Mouse (Mus musculus): Measurements from ENCODE around the gene Odc1. TPM values are rescaled to one million over a fixed set of nuclear protein-coding genes. Genes with fewer than 3 reads are reported as not detected.

Gene Odc1
- total RNA-seq, 2 experiments from 2014 or later = 113 to 121 TPM

DNA sequence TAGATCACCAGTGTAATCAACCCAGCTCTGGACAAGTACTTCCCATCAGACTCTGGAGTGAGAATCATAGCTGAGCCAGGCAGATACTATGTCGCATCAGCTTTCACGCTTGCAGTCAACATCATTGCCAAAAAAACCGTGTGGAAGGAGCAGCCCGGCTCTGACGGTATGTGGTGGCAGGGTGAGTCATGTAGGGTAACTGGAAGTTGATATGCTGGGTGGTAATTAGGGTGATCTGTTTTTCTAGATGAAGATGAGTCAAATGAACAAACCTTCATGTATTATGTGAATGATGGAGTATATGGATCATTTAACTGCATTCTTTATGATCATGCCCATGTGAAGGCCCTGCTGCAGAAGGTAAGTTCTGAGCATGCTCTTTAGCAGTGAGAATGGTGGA, 4.8 kb downstream of the Odc1 start:
- peak; percentile 43 for DNase-seq (ENCODE audit: low spot score)

DNA sequence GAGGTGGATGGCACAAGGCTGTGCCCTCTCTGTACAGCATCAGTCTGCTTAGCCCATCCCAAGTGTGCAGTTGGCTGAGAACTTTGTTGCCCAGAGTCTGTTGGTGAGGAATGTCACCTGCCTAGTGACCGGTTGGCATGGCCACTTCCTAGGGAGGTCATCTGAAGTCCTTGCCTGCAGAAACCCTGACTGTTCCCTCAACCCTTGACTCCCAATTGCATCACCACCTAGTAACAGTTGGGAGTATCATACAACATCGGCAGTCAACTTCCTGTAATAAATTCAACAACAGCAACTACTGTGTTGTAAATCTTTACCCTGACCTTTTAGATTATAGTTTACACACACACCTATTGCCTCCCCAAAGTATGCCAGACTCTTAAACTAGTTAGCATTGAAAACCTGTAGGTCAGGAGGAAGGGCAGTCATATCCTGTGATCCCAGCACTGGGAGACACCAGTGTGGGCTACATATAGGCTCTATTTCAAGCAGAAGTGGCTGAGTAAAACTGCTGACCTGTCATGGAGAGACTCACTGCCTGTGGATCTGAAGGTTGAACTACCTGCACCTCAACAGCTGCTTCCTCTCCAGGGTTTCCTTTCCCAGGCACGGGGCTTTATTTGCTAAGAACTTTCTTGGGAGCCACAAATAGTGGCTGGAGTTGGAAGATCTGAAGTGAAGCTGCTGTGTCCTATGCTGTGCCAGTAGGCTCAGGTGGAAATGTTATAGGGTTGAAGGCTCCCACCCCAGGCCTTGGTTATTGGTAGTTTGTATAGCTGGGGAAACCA, 6.8 kb downstream of the Odc1 start:
- no peak for DNase-seq (ENCODE audit: low spot score)

DNA sequence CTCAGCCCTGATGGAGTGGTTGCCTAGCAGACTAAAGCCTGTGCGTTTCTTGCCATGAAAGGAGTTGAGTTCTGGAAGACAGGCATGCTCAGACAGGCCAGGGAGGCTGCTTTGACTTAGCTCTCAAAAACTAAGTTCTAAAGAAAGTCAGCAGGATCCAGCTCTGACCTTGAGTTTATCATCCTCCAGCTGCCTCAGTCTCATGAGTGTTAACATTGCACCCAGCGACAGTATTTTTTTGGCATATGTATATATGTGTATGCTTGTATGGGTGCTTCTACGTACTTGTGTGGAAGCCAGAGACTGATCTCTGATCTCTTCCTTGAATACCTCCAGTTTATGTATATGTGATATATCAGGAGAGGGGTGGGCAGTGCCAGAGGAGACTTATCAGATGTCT, 7.8 kb downstream of the Odc1 start:
- no peak for DNase-seq (ENCODE audit: low spot score)

DNA sequence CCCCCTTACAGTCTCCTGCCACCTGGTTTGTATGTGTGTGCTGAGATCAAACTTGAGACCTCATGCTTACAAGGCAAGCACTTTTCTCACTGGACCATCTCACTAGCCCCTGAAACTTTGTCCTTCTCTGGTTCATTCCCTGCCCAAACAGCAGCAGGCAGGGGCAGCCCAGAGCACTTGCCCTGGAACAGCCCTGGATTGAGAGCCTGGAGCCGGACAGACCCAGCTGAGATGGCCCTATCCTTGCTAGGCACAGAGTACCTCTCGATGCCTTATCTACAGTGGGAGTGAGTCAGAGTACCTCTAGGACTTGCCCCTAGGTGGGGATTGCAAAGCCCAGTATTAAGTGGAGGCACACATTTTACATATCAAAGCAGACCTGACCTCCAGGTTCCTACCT, 8.4 kb downstream of the Odc1 start:
- no peak for DNase-seq (ENCODE audit: low spot score)

DNA sequence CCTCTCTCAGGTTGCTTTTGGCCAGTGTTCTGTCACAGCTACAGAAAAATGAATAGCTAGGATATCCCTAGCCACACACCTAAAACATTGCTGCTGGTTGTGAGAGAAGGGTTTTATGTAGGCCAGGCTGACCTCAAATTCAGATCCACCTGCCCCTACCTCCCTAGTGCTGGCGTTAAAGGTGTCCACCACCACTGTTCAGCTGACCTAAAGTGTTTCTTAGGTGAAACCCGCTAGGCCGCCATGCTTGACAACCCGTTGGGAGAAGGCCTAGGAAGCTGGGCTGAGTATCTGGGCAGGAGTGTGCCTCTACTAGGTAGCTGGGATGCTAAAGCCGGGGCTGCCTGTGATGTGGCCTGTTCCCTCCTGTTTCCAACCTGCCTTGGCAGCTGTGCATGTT, 9.0 kb downstream of the Odc1 start:
- DNase-seq (ENCODE audit: low spot score) = no peak

DNA sequence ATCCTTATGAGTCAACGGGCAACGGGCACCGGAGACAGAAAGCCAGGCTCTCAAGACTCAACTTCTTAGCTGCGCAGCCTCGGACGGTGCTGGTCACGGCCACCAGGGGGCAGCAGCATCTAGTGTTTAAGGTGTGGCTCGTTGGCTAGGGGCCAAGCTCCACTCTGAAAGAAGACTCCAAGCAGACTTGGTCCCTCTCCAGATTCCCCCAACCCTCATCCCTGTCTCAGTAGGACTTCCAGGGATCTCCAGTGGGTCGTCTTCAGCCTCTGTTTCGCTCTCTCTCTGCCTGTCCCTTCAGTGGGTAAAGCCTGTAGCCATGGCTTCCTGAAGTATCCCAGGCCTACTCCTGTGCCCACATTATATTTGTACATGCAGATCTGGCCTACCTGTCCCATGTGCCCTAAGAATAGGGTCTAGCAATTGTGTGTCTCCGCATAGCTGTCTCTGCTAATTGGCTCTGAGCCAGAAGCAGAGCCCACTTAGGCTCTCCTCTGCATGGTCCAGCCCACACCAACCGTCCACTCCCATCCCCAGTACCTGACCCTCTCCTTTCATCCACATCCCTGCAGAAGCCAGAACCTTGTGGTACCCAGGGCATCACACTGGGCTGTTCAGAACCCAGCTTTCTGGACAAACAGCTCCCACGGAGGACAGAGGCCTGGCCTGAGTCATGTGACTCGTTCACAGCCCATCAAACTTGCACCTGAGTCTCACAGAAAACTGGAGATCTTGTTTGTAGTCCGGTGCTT, 9.8 kb downstream of the Odc1 start:
- DNase-seq (ENCODE audit: low spot score) = peak; percentile 88

DNA sequence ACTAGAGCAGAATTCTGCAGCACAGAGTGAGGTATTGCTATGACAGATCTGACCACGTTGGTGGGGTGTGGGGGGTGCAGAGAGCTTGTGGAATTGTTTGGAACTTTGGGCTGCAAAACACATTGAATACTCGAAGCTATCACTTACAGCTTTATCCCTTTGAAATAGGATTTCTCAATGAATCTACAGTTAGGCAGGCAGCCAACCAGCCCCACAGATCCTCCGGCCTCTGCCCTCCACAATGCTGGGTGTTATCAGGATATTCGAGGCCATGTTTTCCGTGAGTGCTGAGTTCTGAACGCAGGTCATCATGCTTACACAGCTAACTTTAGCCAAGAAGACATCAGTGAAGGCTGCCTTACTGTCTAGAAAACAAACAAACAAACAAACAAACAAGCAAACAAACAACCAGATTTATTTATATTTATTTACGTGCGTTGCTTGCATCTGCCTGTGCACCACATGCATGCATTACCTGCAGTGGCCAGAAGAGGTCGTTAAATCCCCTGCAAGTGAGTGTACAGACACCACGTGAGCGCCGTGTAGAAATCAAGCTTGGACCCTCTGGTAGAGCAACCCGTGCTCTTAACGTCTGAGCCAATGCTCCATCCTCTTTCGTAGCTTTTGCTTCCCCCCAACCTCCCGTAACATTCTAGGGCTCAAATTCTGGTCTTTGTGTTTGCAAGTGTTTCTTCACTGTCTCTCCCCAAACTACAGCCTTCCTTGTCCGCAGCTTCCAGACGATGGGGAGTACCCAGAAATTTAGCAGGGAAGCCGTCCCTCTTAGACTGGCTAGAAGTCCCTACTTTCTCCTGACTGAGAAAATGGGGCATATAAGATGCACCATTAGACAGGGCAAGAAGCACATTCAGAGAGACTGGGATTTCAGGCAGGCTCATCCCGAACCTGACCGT, 12.1 kb downstream of the Odc1 start:
- DNase-seq (ENCODE audit: low spot score) = peak; percentile 64

DNA sequence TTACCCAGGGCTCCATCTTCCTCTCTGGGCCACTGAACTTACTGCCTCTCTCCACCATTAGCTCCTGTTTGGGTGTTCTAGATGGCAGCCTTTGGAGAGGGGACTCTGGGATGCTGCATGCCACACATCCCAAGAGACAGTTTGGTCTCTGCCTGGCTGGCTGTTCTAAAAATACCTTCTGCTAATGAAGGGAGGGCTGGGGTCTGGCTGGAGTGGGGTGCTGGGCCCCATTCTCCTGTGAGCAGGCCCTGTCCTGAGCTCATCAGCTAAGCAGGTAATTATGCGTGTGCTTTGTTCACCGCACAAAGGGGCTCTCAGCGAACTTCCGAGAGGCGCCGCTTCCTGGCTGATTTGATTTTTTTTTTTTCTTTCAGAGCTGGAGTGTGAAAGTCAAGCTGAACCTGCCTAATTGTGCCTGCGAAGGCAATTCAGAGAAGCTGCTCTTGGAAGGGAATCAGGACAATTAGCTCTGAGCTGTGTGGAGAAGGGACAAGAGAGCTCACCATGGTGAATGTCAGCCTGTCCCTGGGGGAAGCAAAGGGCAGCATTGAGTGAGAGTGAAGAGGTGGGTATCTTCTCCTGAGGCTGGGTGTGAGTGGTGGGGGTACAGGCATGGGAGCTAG, 12.9 kb downstream of the Odc1 start:
- DNase-seq (ENCODE audit: low spot score) = no peak

DNA sequence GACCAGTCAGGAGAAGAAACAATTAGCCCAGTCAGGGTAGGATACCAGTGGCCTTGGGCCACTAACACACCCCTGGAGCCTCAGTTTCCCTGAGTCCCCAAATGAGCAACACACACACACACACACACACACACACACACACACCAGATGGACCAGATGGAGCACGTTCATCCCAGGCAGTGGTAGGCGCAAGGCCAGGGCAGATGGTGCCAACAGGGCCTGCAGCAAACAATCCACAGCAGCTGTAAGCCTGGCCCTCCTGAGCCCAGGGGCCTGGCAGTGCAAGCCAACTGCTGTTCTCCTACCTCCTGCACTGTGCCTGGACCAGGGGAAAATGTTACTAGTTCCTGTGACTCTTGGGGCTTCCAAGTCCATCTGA, 13.4 kb downstream of the Odc1 start:
- no peak for DNase-seq (ENCODE audit: low spot score)

DNA sequence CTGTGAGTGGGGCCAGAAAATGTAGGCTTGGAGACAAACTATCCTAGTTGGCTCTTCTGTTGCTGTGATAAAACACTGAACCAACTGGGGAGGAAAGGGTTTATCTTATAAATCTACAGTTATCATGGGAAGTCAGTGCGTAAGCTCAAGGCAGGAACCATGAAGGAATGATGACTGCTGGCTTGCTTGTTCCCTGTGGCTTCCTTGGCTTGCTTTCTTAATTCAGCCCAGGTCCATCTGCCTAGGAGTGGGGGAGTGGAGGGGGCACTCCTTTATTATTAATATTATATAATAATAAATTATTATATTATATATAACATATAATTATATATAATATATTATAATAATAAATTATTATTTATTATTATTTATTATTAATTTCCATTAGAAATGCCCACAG, 17.8 kb downstream of the Odc1 start:
- no peak for DNase-seq (ENCODE audit: low spot score)

DNA sequence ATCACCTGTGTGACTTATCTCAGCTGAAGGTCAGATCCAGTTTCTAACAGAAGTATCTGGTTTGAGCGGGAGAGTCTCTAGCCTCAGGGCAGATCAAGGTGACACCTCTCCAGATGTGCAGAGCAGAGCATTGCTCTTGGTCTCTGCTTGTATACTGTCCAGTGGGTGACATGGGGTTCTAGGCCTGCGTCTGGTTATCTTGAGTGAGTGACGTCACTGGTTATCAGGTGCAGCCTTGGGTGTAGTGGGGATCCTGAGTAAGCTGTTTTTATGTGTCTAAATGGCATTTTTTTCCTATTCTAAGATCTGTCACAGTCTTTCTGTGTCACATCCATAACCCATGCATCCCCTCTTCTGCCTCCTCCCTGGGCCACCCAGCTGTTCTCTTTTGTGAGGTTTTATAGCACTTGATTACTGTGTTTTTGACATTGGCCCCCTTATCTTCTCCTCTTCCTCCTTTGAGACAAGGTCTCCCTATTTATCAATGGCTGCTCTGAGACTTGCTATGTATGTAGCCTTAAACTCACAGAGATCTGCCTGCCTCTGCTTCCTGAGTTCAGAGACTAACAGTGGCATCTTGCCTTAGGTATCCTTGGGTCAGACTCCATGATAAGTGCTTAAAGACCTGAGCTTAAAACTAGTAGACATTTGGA, 20.9 kb downstream of the Odc1 start:
- no peak for DNase-seq (ENCODE audit: low spot score)

DNA sequence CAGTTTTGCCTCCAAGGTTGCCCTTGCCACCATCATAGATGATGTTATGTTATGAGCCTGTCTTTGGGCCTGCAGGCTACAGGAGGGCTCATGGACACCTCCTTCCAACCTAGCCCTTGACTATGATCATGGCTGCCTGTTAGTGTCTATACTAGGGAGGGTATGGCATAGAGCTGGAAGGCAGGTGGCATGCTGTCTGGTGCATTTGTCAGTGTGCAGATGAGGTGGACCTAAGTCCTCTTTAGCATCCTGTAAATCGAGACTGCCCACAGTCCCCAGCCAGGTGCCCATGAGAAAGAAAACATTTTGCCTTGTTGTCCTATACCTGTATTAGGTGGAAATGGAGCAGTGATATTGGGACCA, 21.4 kb downstream of the Odc1 start:
- no peak for DNase-seq (ENCODE audit: low spot score)

DNA sequence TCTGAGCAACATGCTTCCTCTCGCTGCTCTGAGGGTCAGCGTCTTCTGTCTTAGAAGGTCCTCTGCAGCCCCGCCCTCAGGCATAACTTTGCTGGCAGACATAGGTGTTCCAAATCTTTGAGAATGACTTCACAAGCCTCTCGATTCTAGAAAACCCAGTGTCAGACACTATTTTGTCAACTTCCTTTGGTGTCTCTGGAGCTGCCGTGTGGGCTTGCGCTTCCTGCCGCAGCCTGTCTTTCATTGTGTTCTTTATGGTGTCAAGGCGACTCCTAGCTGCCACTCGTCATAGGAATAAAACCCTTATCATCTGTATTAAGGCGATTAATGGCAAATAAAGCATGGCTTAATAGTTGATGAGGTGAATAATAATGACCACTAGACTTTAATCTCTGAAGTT, 24.0 kb downstream of the Odc1 start:
- DNase-seq (ENCODE audit: low spot score) = no peak

DNA sequence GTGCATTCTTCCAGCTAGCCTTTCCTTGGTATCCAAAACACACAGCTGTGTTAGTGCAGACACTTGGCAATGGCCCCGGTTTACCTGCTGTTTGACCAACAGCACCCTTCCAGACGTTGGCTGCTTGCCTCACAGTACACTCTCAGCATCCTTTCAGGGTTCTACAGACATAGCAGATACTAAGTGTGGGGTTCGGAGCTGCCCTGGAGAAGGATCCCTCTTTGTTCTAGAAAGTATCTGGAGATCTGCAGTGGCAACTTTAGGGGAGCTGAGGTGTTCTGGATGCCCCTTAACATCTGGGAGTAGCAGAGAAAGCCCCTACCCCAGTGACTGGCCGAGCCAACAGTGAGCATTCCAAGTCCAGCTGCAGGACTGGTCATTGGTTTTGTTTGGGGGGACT, 30.0 kb downstream of the Odc1 start:
- DNase-seq (ENCODE audit: low spot score) = no peak

DNA sequence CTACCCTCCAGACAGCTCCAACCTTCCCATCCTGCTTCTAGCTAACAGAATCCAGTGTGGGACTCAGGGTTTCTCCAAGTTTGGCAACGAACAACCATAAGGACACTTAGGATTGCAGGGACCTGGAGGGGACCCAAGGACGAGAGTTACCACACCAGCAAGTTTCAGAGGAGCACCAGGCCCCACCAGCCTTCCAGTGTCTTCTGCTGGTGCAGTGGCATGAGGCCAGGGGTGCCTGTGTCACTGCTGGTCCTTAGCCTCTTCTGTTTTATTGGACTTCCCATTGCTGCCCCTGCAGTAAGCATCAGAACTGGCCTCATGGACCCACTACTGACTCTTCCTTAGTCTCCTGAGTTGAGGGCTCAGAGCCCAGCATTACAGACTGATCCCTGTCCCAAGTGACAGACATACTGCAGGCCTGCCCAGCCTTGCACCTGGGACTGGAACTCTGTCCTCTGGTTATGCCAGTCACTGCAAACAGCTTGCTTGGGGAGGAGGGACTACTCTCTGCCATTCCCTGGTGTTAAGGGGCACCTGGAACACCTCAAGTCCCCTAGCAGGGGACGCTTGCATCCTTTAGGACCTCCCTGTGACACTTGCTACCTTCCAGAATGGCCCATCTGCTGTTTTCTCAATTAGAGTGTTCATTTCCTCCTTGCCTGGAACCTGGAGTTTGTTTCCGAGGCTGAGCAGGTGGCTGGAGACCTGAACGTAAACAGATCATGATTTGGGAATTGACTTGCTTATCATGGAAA, 30.7 kb downstream of the Odc1 start:
- no peak for DNase-seq (ENCODE audit: low spot score)

DNA sequence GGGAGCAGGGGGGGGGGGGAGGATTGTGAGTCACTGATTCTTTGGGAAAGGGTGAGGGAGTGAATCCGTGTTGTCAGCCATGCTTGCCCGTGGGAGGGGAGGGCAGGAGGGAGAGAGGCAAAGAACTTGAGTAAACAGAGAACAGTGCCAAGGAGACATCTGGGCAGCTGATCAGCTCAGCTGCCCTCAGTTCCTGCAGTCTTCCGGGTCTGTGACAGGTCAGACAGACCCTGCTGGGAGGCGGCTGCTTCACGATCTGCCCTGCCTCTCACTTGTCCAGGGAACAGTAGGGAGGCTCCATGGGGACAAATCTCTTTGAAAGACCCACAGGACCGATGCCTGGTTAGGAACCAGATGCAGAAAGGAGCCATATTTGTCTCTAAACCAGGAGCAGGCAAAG, 31.4 kb downstream of the Odc1 start:
- no peak for DNase-seq (ENCODE audit: low spot score)

DNA sequence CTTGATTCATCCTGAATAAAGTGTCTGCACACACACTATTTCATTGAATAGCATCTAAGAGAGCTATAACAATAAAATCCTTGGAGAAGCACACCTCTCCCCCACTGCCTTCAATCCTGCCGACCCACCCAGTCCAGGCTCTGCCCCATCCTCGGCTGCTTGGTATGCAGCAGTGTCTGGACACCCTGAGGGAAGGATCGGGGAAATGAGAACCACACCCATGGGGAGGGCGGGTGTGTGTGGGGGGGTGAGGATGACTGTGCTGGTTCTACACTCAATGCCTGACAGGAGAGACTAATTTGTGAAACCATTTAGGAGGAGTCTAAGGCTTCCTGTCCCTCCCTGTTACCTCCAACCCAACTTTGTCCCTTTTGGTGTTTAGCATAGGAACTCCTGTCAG, 34.0 kb downstream of the Odc1 start:
- no peak for DNase-seq (ENCODE audit: low spot score)

DNA sequence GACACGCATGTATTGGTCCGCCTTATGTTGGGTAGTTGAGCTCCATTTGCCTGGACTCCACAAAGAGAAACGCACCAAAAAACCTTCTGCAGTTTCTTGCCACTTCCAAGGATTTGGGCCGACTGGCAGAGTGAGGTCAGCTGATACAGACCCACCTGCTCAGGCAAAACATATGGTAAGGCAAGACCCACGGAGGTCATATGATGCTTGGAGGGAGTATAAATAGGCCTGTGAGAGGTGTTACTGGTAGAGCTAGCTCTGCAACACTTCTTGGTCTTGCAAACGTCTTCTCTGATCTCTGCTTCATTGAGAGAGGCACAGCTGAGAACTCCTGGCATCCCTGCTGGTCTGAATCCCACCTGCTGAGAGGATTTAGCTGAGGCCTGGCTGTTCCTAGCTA, 36.4 kb downstream of the Odc1 start:
- no peak for DNase-seq (ENCODE audit: low spot score)

DNA sequence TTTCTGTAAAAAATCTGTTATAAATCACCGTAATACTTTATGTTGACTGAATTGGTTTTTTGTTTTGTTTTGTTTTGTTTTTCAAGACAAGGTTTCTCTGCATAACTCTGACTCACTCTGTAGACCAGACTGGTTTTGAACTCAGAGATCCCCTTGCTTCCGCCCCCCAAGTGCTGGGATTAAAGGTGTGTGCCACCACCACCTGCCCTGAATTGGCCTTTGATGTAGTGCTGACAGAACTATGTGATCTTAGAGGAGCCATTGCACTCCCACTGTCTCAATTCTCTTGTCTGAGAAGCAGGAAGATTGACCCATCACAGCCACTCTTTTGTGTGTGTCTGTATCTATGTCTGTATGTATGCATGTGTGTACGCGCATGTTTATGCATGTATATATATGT, 37.8 kb downstream of the Odc1 start:
- no peak for DNase-seq (ENCODE audit: low spot score)

DNA sequence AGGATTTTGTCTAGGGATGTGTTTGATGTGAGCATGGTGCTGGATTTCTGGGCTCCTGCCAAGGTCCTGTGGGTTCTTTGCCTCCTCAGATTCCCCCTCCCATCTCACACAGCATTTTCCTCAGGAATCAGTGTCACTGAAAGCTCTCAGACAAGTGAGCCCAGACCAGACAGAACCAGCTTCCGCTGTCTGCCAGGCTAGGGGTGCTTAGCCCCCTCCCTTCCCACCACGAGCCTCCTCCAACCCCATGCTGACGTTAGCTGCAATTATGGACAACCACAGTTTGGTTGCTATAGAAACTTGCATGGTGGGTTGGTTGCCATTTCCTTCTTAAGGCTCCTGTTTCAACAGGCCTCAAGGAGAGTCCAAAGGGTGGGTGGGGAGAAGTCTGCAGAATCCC, 39.3 kb downstream of the Odc1 start:
- no peak for DNase-seq (ENCODE audit: low spot score)

DNA sequence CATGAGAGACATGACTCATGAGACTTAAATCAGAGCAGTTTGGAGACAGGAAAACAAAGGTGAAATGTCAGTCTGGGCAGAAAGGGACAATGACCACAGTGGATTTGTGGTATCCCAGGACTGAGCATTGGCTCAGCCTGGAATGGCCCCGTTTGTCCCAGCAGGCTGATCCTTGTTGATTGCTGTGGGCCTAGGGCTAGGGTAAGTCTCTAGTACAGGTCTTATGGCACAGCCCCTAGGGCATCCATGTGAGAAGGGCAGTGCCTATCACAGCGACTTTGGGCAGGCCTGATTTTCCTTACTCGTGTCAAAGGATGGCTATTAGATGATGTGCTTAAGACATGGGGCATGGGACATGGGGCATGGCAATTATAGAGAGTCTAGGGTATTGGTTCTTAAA, 41.4 kb downstream of the Odc1 start:
- no peak for DNase-seq (ENCODE audit: low spot score)

All from gastrocnemius, adult 18-20 months (tissue).